Mouse (Mus musculus) heart, postnatal 0 days (tissue): ENCODE data around the gene Ubr7. TPM values are rescaled to one million over a fixed set of nuclear protein-coding genes. Genes with fewer than 3 reads are reported as not detected.

Experiments used
- ATAC-seq: fragments of 200-750 bp; cut with Nextera tagmentation; 2 replicates; pipeline ENCODE4 v1.8.0; 2017; ENCODE audit warnings: low read depth, moderate number of reproducible peaks, moderate library complexity; ENCODE audit not compliant: insufficient read depth
- DNase-seq: peaks from one replicate; pipeline ENCODE4 v3.0.0-alpha.2; 2016; ENCODE audit warnings: low spot score
- H3K27ac ChIP-seq: fragments of 300-500 bp; sonication (generic); 2 replicates; pipeline ENCODE4 v1.5.1; 2014; ENCODE audit warnings: low read depth, mild to moderate bottlenecking
- H3K27me3 ChIP-seq: fragments of 300-500 bp; sonication (generic); 2 replicates; pipeline ENCODE4 v1.6.1; 2014; ENCODE audit warnings: low read length, mixed read lengths; ENCODE audit not compliant: control insufficient read depth, insufficient read depth
- H3K36me3 ChIP-seq: fragments of 300-500 bp; sonication (generic); replicated peaks from 2 replicates; pipeline ENCODE4 v1.6.1; 2014; ENCODE audit warnings: low read length, mixed read lengths; ENCODE audit not compliant: control insufficient read depth, insufficient read depth
- H3K4me1 ChIP-seq: fragments of 300-500 bp; sonication (generic); 2 replicates; pipeline ENCODE4 v1.6.1; 2014; ENCODE audit warnings: antibody characterized with exemption; ENCODE audit not compliant: control insufficient read depth, insufficient read depth
- H3K4me2 ChIP-seq: fragments of 300-500 bp; sonication (generic); 2 replicates; pipeline ENCODE4 v1.6.1; 2014; ENCODE audit warnings: low read depth, mild to moderate bottlenecking, low read length, moderate library complexity
- H3K4me3 ChIP-seq: fragments of 300-500 bp; sonication (generic); 2 replicates; pipeline ENCODE4 v1.5.1; 2014; ENCODE audit warnings: low read depth, low read length
- H3K9ac ChIP-seq: fragments of 300-500 bp; sonication (generic); replicated peaks from 2 replicates; pipeline ENCODE4 v1.6.1; 2014; ENCODE audit warnings: low read depth, low read length, mixed read lengths
- H3K9me3 ChIP-seq: fragments of 300-500 bp; sonication (generic); replicated peaks from 2 replicates; pipeline ENCODE4 v1.6.1; 2016; ENCODE audit warnings: low read length; ENCODE audit not compliant: control insufficient read depth
- CTCF ChIP-seq: IDR thresholded peaks from 2 replicates; pipeline ENCODE4 v1.5.1; 2016; ENCODE audit warnings: antibody characterized with exemption, control low read depth, low read depth
- EP300 ChIP-seq: IDR thresholded peaks from 2 replicates; pipeline ENCODE4 v1.6.1; 2016; ENCODE audit warnings: antibody characterized with exemption, low read depth
- WGBS: fragments of 180-500 bp; shearing (Covaris S2); extraction: QIAGEN DNeasy Blood & Tissue Kit; methylation state at CpG from one replicate; pipeline ENCODE4 v1.1.7; 2014; 5-methylcytosine and 5-hydroxymethylcytosine counted together
- polyA plus RNA-seq: library from polyadenylated mRNA; unstranded; fragments of >200 nt; fragmentation: Nextera tagmentation; extraction: Ambion mirVana; gene quantifications from 2 replicates; pipeline ENCODE4 v1.2.1, GENCODE M21; 2015
- total RNA-seq: library from RNA; depleted of rRNA; stranded (reverse); fragments of >200 nt; gene quantifications from 2 replicates; pipeline ENCODE4 v1.2.3, GENCODE M21; 2014; ENCODE audit warnings: low replicate concordance; rRNA removed

The Ubr7 gene
- total and polyA plus RNA-seq, 2 experiments from 2014 or later: 23.5 to 44.0 TPM

GRCm38 (mm10) chr12:102827119-102827518 lies 69.4 kb downstream of the Ubr7 start:
- DNase-seq (no peak), ATAC-seq (no peak)
- H3K27ac ChIP-seq: no peak overlapping the region
- no peak overlapping the region for H3K9ac ChIP-seq
- 0 out of 2 replicates have a peak, but pooled peaks cover 9% of the 10 kb centered on the region for H3K36me3 ChIP-seq
- H3K9me3 ChIP-seq: no peaks in the 10 kb centered on the region
- H3K4me2 ChIP-seq: no peak overlapping the region
- no peaks in the 10 kb centered on the region for H3K4me1 ChIP-seq
- WGBS: 55% methylated on average over 1 of the region's 1 CpGs
- no peak overlapping the region for H3K4me3 ChIP-seq
- TF ChIP-seq EP300 (no peak), CTCF (no peak)
- no peaks in the 10 kb centered on the region for H3K27me3 ChIP-seq

Other genes starting within 250 kb of the Ubr7 start
- not detected in 2 replicates for gene Chga, start 203.0 kb upstream of the Ubr7 start, total RNA-seq
- 0.08 TPM in 1 of 2 replicates, not detected in the other for gene Chga, start 203.0 kb upstream of the Ubr7 start, polyA plus RNA-seq
- gene Itpk1, start 53.0 kb upstream of the Ubr7 start, total RNA-seq: 6.5 and 9.4 TPM in 2 replicates
- 2.6 and 3.1 TPM in 2 replicates for gene Itpk1, start 53.0 kb upstream of the Ubr7 start, polyA plus RNA-seq
- 1.2 TPM in 1 of 2 replicates, not detected in the other for gene Moap1, start 14.3 kb upstream of the Ubr7 start, total RNA-seq
- 11.3 and 11.6 TPM in 2 replicates for gene Moap1, start 14.3 kb upstream of the Ubr7 start, polyA plus RNA-seq
- 2.6 and 9.3 TPM in 2 replicates for gene Tmem251, start 14.2 kb upstream of the Ubr7 start, total RNA-seq
- gene Tmem251, start 14.2 kb upstream of the Ubr7 start, polyA plus RNA-seq: 7.7 and 10.0 TPM in 2 replicates
- not detected in 2 replicates for gene Gm28051, start 202 bp upstream of the Ubr7 start, total RNA-seq
- not detected in 2 replicates for gene Gm28051, start 202 bp upstream of the Ubr7 start, polyA plus RNA-seq
- 1.8 and 5.7 TPM in 2 replicates for gene Gon7, start 164 bp upstream of the Ubr7 start, total RNA-seq
- gene Gon7, start 164 bp upstream of the Ubr7 start, polyA plus RNA-seq: 17.2 and 20.5 TPM in 2 replicates
- gene Gm20604, start 705 bp downstream of the Ubr7 start, total RNA-seq: 5.7 and 11.2 TPM in 2 replicates
- 12.1 and 13.4 TPM in 2 replicates for gene Gm20604, start 705 bp downstream of the Ubr7 start, polyA plus RNA-seq
- gene Btbd7, start 120.5 kb downstream of the Ubr7 start, total RNA-seq: 31.3 and 37.4 TPM in 2 replicates
- gene Btbd7, start 120.5 kb downstream of the Ubr7 start, polyA plus RNA-seq: 8.4 and 8.6 TPM in 2 replicates
- not detected in 2 replicates for gene Cox8c, start 141.3 kb downstream of the Ubr7 start, total RNA-seq
- not detected in 2 replicates for gene Cox8c, start 141.3 kb downstream of the Ubr7 start, polyA plus RNA-seq
- 0.19 TPM in 1 of 2 replicates, not detected in the other for gene Unc79, start 190.9 kb downstream of the Ubr7 start, total RNA-seq
- 0.04 and 0.07 TPM in 2 replicates for gene Unc79, start 190.9 kb downstream of the Ubr7 start, polyA plus RNA-seq